Mouse (Mus musculus): ENCODE results near the gene Slc7a8. TPM values are rescaled to one million over a fixed set of nuclear protein-coding genes. Genes with fewer than 3 reads are reported as not detected.

Gene Slc7a8
- polyA plus RNA-seq, 1 experiment: 14.6 TPM

- TF ChIP-seq CTCF (IDR thresholded peaks at IDR 0.05; ENCODE audit: borderline replicate concordance, extremely low read depth, insufficient read depth, insufficient read length): no peak
- TF ChIP-seq POLR2A (IDR thresholded peaks at IDR 0.05; ENCODE audit: borderline replicate concordance, extremely low read depth, insufficient read depth, insufficient read length, poor library complexity, severe bottlenecking): no peak
- DNase-seq (ENCODE audit: low read depth): no peak
Observed at GRCm38 (mm10) chr14:54734004-54734403, 47.7 kb downstream of the Slc7a8 start.

- DNase-seq (ENCODE audit: low read depth): no peak
- no peak for TF ChIP-seq CTCF (IDR thresholded peaks at IDR 0.05; ENCODE audit: borderline replicate concordance, extremely low read depth, insufficient read depth, insufficient read length)
- no peak for TF ChIP-seq POLR2A (IDR thresholded peaks at IDR 0.05; ENCODE audit: borderline replicate concordance, extremely low read depth, insufficient read depth, insufficient read length, poor library complexity, severe bottlenecking)
Observed at GRCm38 (mm10) chr14:54732206-54732605, 49.5 kb downstream of the Slc7a8 start.

GRCm38 (mm10) chr14:54730305-54730704 is 51.4 kb downstream of the Slc7a8 start:
- DNase-seq (ENCODE audit: low read depth): peak; percentile 41
- no peak for TF ChIP-seq POLR2A (IDR thresholded peaks at IDR 0.05; ENCODE audit: borderline replicate concordance, extremely low read depth, insufficient read depth, insufficient read length, poor library complexity, severe bottlenecking)

GRCm38 (mm10) chr14:54728823-54729653 is 52.7 kb downstream of the Slc7a8 start:
- peak; percentile 35 for DNase-seq (ENCODE audit: low read depth)
- TF ChIP-seq CTCF (IDR thresholded peaks at IDR 0.05; ENCODE audit: borderline replicate concordance, extremely low read depth, insufficient read depth, insufficient read length): no peak
- no peak for TF ChIP-seq POLR2A (IDR thresholded peaks at IDR 0.05; ENCODE audit: borderline replicate concordance, extremely low read depth, insufficient read depth, insufficient read length, poor library complexity, severe bottlenecking)

GRCm38 (mm10) chr14:54727565-54727964 is 54.2 kb downstream of the Slc7a8 start:
- TF ChIP-seq POLR2A (IDR thresholded peaks at IDR 0.05; ENCODE audit: borderline replicate concordance, extremely low read depth, insufficient read depth, insufficient read length, poor library complexity, severe bottlenecking) (no peak), CTCF (IDR thresholded peaks at IDR 0.05; ENCODE audit: borderline replicate concordance, extremely low read depth, insufficient read depth, insufficient read length) (no peak)
- DNase-seq (ENCODE audit: low read depth): no peak

GRCm38 (mm10) chr14:54724049-54724448 is 57.7 kb downstream of the Slc7a8 start:
- TF ChIP-seq CTCF (IDR thresholded peaks at IDR 0.05; ENCODE audit: borderline replicate concordance, extremely low read depth, insufficient read depth, insufficient read length) (no peak), POLR2A (IDR thresholded peaks at IDR 0.05; ENCODE audit: borderline replicate concordance, extremely low read depth, insufficient read depth, insufficient read length, poor library complexity, severe bottlenecking) (no peak)
- no peak for DNase-seq (ENCODE audit: low read depth)

GRCm38 (mm10) chr14:54721711-54722110 is 60.0 kb downstream of the Slc7a8 start:
- no peak for DNase-seq (ENCODE audit: low read depth)
- TF ChIP-seq CTCF (IDR thresholded peaks at IDR 0.05; ENCODE audit: borderline replicate concordance, extremely low read depth, insufficient read depth, insufficient read length) (no peak), POLR2A (IDR thresholded peaks at IDR 0.05; ENCODE audit: borderline replicate concordance, extremely low read depth, insufficient read depth, insufficient read length, poor library complexity, severe bottlenecking) (no peak)

GRCm38 (mm10) chr14:54720654-54721350 is 60.9 kb downstream of the Slc7a8 start:
- TF ChIP-seq POLR2A (IDR thresholded peaks at IDR 0.05; ENCODE audit: borderline replicate concordance, extremely low read depth, insufficient read depth, insufficient read length, poor library complexity, severe bottlenecking) (no peak), CTCF (IDR thresholded peaks at IDR 0.05; ENCODE audit: borderline replicate concordance, extremely low read depth, insufficient read depth, insufficient read length) (no peak)
- no peak for DNase-seq (ENCODE audit: low read depth)

GRCm38 (mm10) chr14:54720041-54720440 is 61.7 kb downstream of the Slc7a8 start:
- no peak for DNase-seq (ENCODE audit: low read depth)
- TF ChIP-seq POLR2A (IDR thresholded peaks at IDR 0.05; ENCODE audit: borderline replicate concordance, extremely low read depth, insufficient read depth, insufficient read length, poor library complexity, severe bottlenecking) (no peak), CTCF (IDR thresholded peaks at IDR 0.05; ENCODE audit: borderline replicate concordance, extremely low read depth, insufficient read depth, insufficient read length) (no peak)

GRCm38 (mm10) chr14:54715402-54715801 is 66.3 kb downstream of the Slc7a8 start:
- no peak for DNase-seq (ENCODE audit: low read depth)
- TF ChIP-seq CTCF (IDR thresholded peaks at IDR 0.05; ENCODE audit: borderline replicate concordance, extremely low read depth, insufficient read depth, insufficient read length): no peak
- no peak for TF ChIP-seq POLR2A (IDR thresholded peaks at IDR 0.05; ENCODE audit: borderline replicate concordance, extremely low read depth, insufficient read depth, insufficient read length, poor library complexity, severe bottlenecking)

- DNase-seq (ENCODE audit: low read depth): peak; percentile 61
- TF ChIP-seq CTCF (IDR thresholded peaks at IDR 0.05; ENCODE audit: borderline replicate concordance, extremely low read depth, insufficient read depth, insufficient read length) (no peak), POLR2A (IDR thresholded peaks at IDR 0.05; ENCODE audit: borderline replicate concordance, extremely low read depth, insufficient read depth, insufficient read length, poor library complexity, severe bottlenecking) (no peak)
Observed at GRCm38 (mm10) chr14:54714617-54715081, 67.1 kb downstream of the Slc7a8 start.

Data from brain, embryonic 14.5 days (tissue).